Mouse (Mus musculus) G1E-ER4 (cell line): ENCODE data around the gene Kcnb1. TPM values are rescaled to one million over a fixed set of nuclear protein-coding genes. Genes with fewer than 3 reads are reported as not detected.

Experiments
- GATA1 ChIP-seq: IDR thresholded peaks from one replicate; pipeline ENCODE4 v1.8.0; 2012; ENCODE audit warnings: low read length, inconsistent platforms
- polyA plus RNA-seq: library from polyadenylated mRNA; stranded (reverse); fragments of >175 nt; gene quantifications from 2 replicates; pipeline ENCODE4 v1.2.3, GENCODE M21; 2012

Kcnb1 gene
- polyA plus RNA-seq, 1 experiment = 0.04 TPM

- no peak for TF ChIP-seq GATA1
Measured at GRCm38 (mm10) chr2:167086092-167086491, 103.9 kb downstream of the Kcnb1 start.

- no peak for TF ChIP-seq GATA1
Measured at GRCm38 (mm10) chr2:167081639-167082038, 108.3 kb downstream of the Kcnb1 start.

GRCm38 (mm10) chr2:167081135-167081534, 108.8 kb downstream of the Kcnb1 start:
- no peak for TF ChIP-seq GATA1

GRCm38 (mm10) chr2:167080387-167080786, 109.6 kb downstream of the Kcnb1 start:
- TF ChIP-seq GATA1 = no peak

GRCm38 (mm10) chr2:167079535-167080257, 110.3 kb downstream of the Kcnb1 start:
- no peak for TF ChIP-seq GATA1

- TF ChIP-seq GATA1 = no peak
Measured at GRCm38 (mm10) chr2:167078931-167079495, 110.9 kb downstream of the Kcnb1 start.

- TF ChIP-seq GATA1 = no peak
Measured at GRCm38 (mm10) chr2:167078486-167078885, 111.5 kb downstream of the Kcnb1 start.

- TF ChIP-seq GATA1 = no peak
Measured at GRCm38 (mm10) chr2:167077199-167077962, 112.6 kb downstream of the Kcnb1 start.

GRCm38 (mm10) chr2:167076759-167077158, 113.2 kb downstream of the Kcnb1 start:
- TF ChIP-seq GATA1 = no peak

GRCm38 (mm10) chr2:167076352-167076751, 113.6 kb downstream of the Kcnb1 start:
- TF ChIP-seq GATA1 = no peak

GRCm38 (mm10) chr2:167074587-167074986, 115.4 kb downstream of the Kcnb1 start:
- TF ChIP-seq GATA1 = no peak

- TF ChIP-seq GATA1 = no peak
Measured at GRCm38 (mm10) chr2:167071641-167072601, 118.0 kb downstream of the Kcnb1 start.

GRCm38 (mm10) chr2:167071266-167071640, 118.7 kb downstream of the Kcnb1 start:
- TF ChIP-seq GATA1 = no peak

GRCm38 (mm10) chr2:167070341-167070740, 119.6 kb downstream of the Kcnb1 start:
- no peak for TF ChIP-seq GATA1

GRCm38 (mm10) chr2:167067575-167067974, 122.4 kb downstream of the Kcnb1 start:
- TF ChIP-seq GATA1 = no peak
